Mouse (Mus musculus): ENCODE measurements around the gene Nt5dc1.
"Not testable (repeated sequence)": the region's sequence is repeated elsewhere in the genome, so short reads cannot be mapped to it uniquely, and the experiment has no call there.

The Nt5dc1 gene

GRCm38 (mm10) chr10:34418204-34418756, at the start of gene Nt5dc1:
Nt5dc1 (minus strand) TSS chr10:34418552.
- in situ Hi-C loops (cut with MboI; ENCODE audit: low sequenced_read_pairs): no loop called here

GRCm38 (mm10) chr10:34464321-34464720, 46.0 kb upstream of the Nt5dc1 start:
- in situ Hi-C loops (cut with MboI; ENCODE audit: low sequenced_read_pairs): no loop called here

GRCm38 (mm10) chr10:34461451-34461850, 43.1 kb upstream of the Nt5dc1 start:
- in situ Hi-C loops (cut with MboI; ENCODE audit: low sequenced_read_pairs): no loop called here

- in situ Hi-C loops (cut with MboI; ENCODE audit: low sequenced_read_pairs): no loop called here
These were observed 31.1 kb upstream of the Nt5dc1 start for GRCm38 (mm10) chr10:34449469-34449868.

GRCm38 (mm10) chr10:34434191-34434590, 15.8 kb upstream of the Nt5dc1 start:
- in situ Hi-C loops (cut with MboI; ENCODE audit: low sequenced_read_pairs): not testable (repeated sequence)

GRCm38 (mm10) chr10:34431783-34432182, 13.4 kb upstream of the Nt5dc1 start:
- in situ Hi-C loops (cut with MboI; ENCODE audit: low sequenced_read_pairs): no loop called here

- in situ Hi-C loops (cut with MboI; ENCODE audit: low sequenced_read_pairs): not testable (repeated sequence)
These were observed 442 bp upstream of the Nt5dc1 start for GRCm38 (mm10) chr10:34418794-34419193.

GRCm38 (mm10) chr10:34399267-34399666, 19.1 kb downstream of the Nt5dc1 start:
- in situ Hi-C loops (cut with MboI; ENCODE audit: low sequenced_read_pairs): no loop called here

- in situ Hi-C loops (cut with MboI; ENCODE audit: low sequenced_read_pairs): no loop called here
These were observed 21.4 kb downstream of the Nt5dc1 start for GRCm38 (mm10) chr10:34396959-34397358.

GRCm38 (mm10) chr10:34389681-34390080, 28.7 kb downstream of the Nt5dc1 start, which contains the start of gene Col10a1:
Col10a1 (plus strand) TSS chr10:34389981.
- in situ Hi-C loops (cut with MboI; ENCODE audit: low sequenced_read_pairs): no loop called here

GRCm38 (mm10) chr10:34385636-34386035, 32.7 kb downstream of the Nt5dc1 start:
- in situ Hi-C loops (cut with MboI; ENCODE audit: low sequenced_read_pairs): no loop called here

GRCm38 (mm10) chr10:34373332-34373731, 45.0 kb downstream of the Nt5dc1 start:
- in situ Hi-C loops (cut with MboI; ENCODE audit: low sequenced_read_pairs): no loop called here

GRCm38 (mm10) chr10:34368138-34368537, 50.2 kb downstream of the Nt5dc1 start:
- in situ Hi-C loops (cut with MboI; ENCODE audit: low sequenced_read_pairs): no loop called here

- in situ Hi-C loops (cut with MboI; ENCODE audit: low sequenced_read_pairs): no loop called here
These were observed 54.6 kb downstream of the Nt5dc1 start for GRCm38 (mm10) chr10:34363756-34364155.

- in situ Hi-C loops (cut with MboI; ENCODE audit: low sequenced_read_pairs): no loop called here
These were observed 60.1 kb downstream of the Nt5dc1 start for GRCm38 (mm10) chr10:34358263-34358662.

- in situ Hi-C loops (cut with MboI; ENCODE audit: low sequenced_read_pairs): no loop called here
These were observed 66.2 kb downstream of the Nt5dc1 start for GRCm38 (mm10) chr10:34352166-34352565.

- in situ Hi-C loops (cut with MboI; ENCODE audit: low sequenced_read_pairs): no loop called here
These were observed 76.5 kb downstream of the Nt5dc1 start for GRCm38 (mm10) chr10:34341886-34342285.

- in situ Hi-C loops (cut with MboI; ENCODE audit: low sequenced_read_pairs): no loop called here
These were observed 77.3 kb downstream of the Nt5dc1 start for GRCm38 (mm10) chr10:34341014-34341413.

- in situ Hi-C loops (cut with MboI; ENCODE audit: low sequenced_read_pairs): no loop called here
These were observed 90.0 kb downstream of the Nt5dc1 start for GRCm38 (mm10) chr10:34328310-34328709.

GRCm38 (mm10) chr10:34327144-34327543, 91.2 kb downstream of the Nt5dc1 start:
- in situ Hi-C loops (cut with MboI; ENCODE audit: low sequenced_read_pairs): no loop called here

- in situ Hi-C loops (cut with MboI; ENCODE audit: low sequenced_read_pairs): no loop called here
These were observed 91.7 kb downstream of the Nt5dc1 start for GRCm38 (mm10) chr10:34326701-34327100.

GRCm38 (mm10) chr10:34320809-34321208, 97.5 kb downstream of the Nt5dc1 start:
- in situ Hi-C loops (cut with MboI; ENCODE audit: low sequenced_read_pairs): no loop called here

GRCm38 (mm10) chr10:34317217-34317606, 101.1 kb downstream of the Nt5dc1 start:
- in situ Hi-C loops (cut with MboI; ENCODE audit: low sequenced_read_pairs): no loop called here
